Mouse (Mus musculus) macrophage (primary cell): ENCODE results near the gene Ifitm7. TPM values are rescaled to one million over a fixed set of nuclear protein-coding genes. Genes with fewer than 3 reads are reported as not detected.

Experiments used
- H3K27ac ChIP-seq: fragments of 350-480 bp; formaldehyde crosslinking; 2 replicates; pipeline ENCODE4 v1.9.0; 2021
- H3K36me3 ChIP-seq: fragments of 350-480 bp; formaldehyde crosslinking; 2 replicates; pipeline ENCODE4 v1.9.0; 2021; ENCODE audit errors: inconsistent target
- H3K4me3 ChIP-seq: fragments of 350-480 bp; formaldehyde crosslinking; 2 replicates; pipeline ENCODE4 v1.9.0; 2021; ENCODE audit errors: inconsistent target
- H3K79me2 ChIP-seq: fragments of 350-480 bp; formaldehyde crosslinking; 2 replicates; pipeline ENCODE4 v1.9.0; 2021; ENCODE audit errors: inconsistent target
- WGBS: methylation state at CpG from one replicate; pipeline ENCODE4 v1.1.7; 2026; ENCODE audit warnings: inconsistent platforms; ENCODE audit not compliant: missing documents; 5-methylcytosine and 5-hydroxymethylcytosine counted together
- polyA plus RNA-seq: library from polyadenylated mRNA; stranded (reverse); fragments of 250-400 nt; gene quantifications from 3 replicates; pipeline ENCODE4 v1.2.4, GENCODE M21; 2018; ENCODE audit warnings: inconsistent platforms

Gene Ifitm7
- polyA plus RNA-seq, 1 experiment from 2014 or later, result not detected

- H3K36me3 ChIP-seq, result no peaks in the 10 kb centered on the region
- H3K27ac ChIP-seq, result no peak overlapping the region
- H3K4me3 ChIP-seq, result no peak overlapping the region
- H3K79me2 ChIP-seq, result no peaks in the 10 kb centered on the region
- 71% methylated on average over 5 of the region's 5 CpGs for WGBS
Observed at GRCm38 (mm10) chr16:13944752-13945151, 41.9 kb downstream of the Ifitm7 start.

GRCm38 (mm10) chr16:13944178-13944577 lies 42.5 kb downstream of the Ifitm7 start:
- Histone ChIP-seq H3K4me3 (no peak overlapping the region), H3K79me2 (no peaks in the 10 kb centered on the region), H3K36me3 (no peaks in the 10 kb centered on the region), H3K27ac (no peak overlapping the region)
- 6% methylated on average over 4 of the region's 4 CpGs for WGBS

- Histone ChIP-seq H3K4me3 (no peak overlapping the region), H3K79me2 (no peaks in the 10 kb centered on the region), H3K27ac (no peak overlapping the region), H3K36me3 (no peaks in the 10 kb centered on the region)
- 5% methylated on average over 34 of the region's 34 CpGs for WGBS
Observed at GRCm38 (mm10) chr16:13940847-13941395, 45.8 kb downstream of the Ifitm7 start.

- Histone ChIP-seq H3K4me3 (no peak overlapping the region), H3K36me3 (no peaks in the 10 kb centered on the region), H3K79me2 (no peaks in the 10 kb centered on the region), H3K27ac (no peak overlapping the region)
- 15% methylated on average over 26 of the region's 28 CpGs for WGBS
Observed at GRCm38 (mm10) chr16:13940139-13940846, 46.4 kb downstream of the Ifitm7 start.

Other genes starting within 250 kb of the Ifitm7 start
- gene Rrn3, start 206.2 kb downstream of the Ifitm7 start, polyA plus RNA-seq, result 17.6 to 34.4 TPM (median 21.1 TPM) in 3 replicates
- 50.1 to 64.2 TPM (median 59.1 TPM) in 3 replicates for gene Ntan1, start 168.0 kb downstream of the Ifitm7 start, polyA plus RNA-seq
- 48.3 to 137 TPM (median 49.8 TPM) in 3 replicates for gene Pdxdc1, start 83.8 kb downstream of the Ifitm7 start, polyA plus RNA-seq
- 3.5 to 4.8 TPM (median 3.9 TPM) in 3 replicates for gene Mpv17l, start 83.7 kb downstream of the Ifitm7 start, polyA plus RNA-seq
- gene 2900011O08Rik, start 284 bp downstream of the Ifitm7 start, polyA plus RNA-seq, result not detected in 3 replicates
- gene Nde1, start 176.4 kb upstream of the Ifitm7 start, polyA plus RNA-seq, result 29.3 to 47.9 TPM (median 40.1 TPM) in 3 replicates
- gene Marf1, start 176.5 kb upstream of the Ifitm7 start, polyA plus RNA-seq, result 17.0 to 25.5 TPM (median 17.4 TPM) in 3 replicates